In genomic region chr12:104322454-104322853, GRCm38 (mm10) we compare ENCODE assay signal across 29 mouse cellular contexts. TPM values are rescaled to one million over a fixed set of nuclear protein-coding genes. Genes with fewer than 3 reads are reported as not detected.
"Had no signal": no experiment of that assay in that cellular context is flagged by ENCODE, and none has a peak within 500 bp of the region (broad histone marks: within the 10 kb centered on the region; RNA-seq: fewer than 3 reads in every experiment).

No protein-coding gene starts in this region.

- H3K27me3 ChIP-seq: heart, embryonic 12.5 days; hindbrain, embryonic 12.5 days; intestine, embryonic 15.5 days; limb, embryonic 12.5 days had no signal

- DNase-seq: gastrocnemius, adult 2 months; gastrocnemius, postnatal 10 days; gastrocnemius, postnatal 25 days; heart, adult 2 months; heart, postnatal 10 days; heart, postnatal 4 days; kidney, adult 18-20 months; kidney, adult 8-10 months; kidney, postnatal 10 days; kidney, postnatal 25 days; kidney, postnatal 4 days; liver had no signal

- H3K4me2 ChIP-seq: heart, embryonic 12.5 days; hindbrain, embryonic 12.5 days; hindbrain, embryonic 14.5 days; intestine, embryonic 15.5 days; limb, embryonic 12.5 days had no signal

- H3K27ac ChIP-seq: gastrocnemius, adult 2 months; heart, adult 2 months; hindbrain, embryonic 10.5 days; hindbrain, embryonic 12.5 days; hindbrain, embryonic 14.5 days; intestine, embryonic 15.5 days; layer of hippocampus, adult 2 months; left cerebral cortex, adult 2 months; limb, embryonic 10.5 days; limb, embryonic 12.5 days had no signal

- ATAC-seq: hindbrain, embryonic 16.5 days; inflammation-experienced regulatory T-cells, adult 6 months; intestine, embryonic 15.5 days; intestine, postnatal 0 days had no signal

- H3K9ac ChIP-seq: heart, embryonic 12.5 days; hindbrain, embryonic 12.5 days; hindbrain, embryonic 14.5 days; intestine, embryonic 15.5 days; limb, embryonic 12.5 days had no signal

- H3K4me3 ChIP-seq: gastrocnemius, adult 2 months; heart, adult 2 months; heart, embryonic 12.5 days; hindbrain, embryonic 10.5 days; hindbrain, embryonic 12.5 days; intestine, embryonic 15.5 days; layer of hippocampus, adult 2 months; left cerebral cortex, adult 2 months; limb, embryonic 10.5 days; limb, embryonic 12.5 days had no signal

- H3K4me1 ChIP-seq: heart, embryonic 12.5 days; hindbrain, embryonic 10.5 days; hindbrain, embryonic 12.5 days; intestine, embryonic 15.5 days; limb, embryonic 10.5 days; limb, embryonic 12.5 days had no signal

- H3K36me3 ChIP-seq: heart, embryonic 12.5 days; hindbrain, embryonic 10.5 days; hindbrain, embryonic 12.5 days; intestine, embryonic 15.5 days; limb, embryonic 10.5 days; limb, embryonic 12.5 days had no signal

- H3K9me3 ChIP-seq: hindbrain, embryonic 10.5 days; intestine, embryonic 15.5 days; limb, embryonic 10.5 days; limb, embryonic 12.5 days had no signal

RNA-seq across cellular contexts. Expression of gene Serpina3j, which starts 8.1 kb away (rescaled TPM):
- polyA plus RNA-seq: heart, adult 2 months; heart, embryonic 12.5 days; heart, embryonic 14.5 days; hindbrain, embryonic 10.5 days; hindbrain, embryonic 12.5 days; hindbrain, embryonic 14.5 days; hindbrain, embryonic 16.5 days; inflammation-experienced regulatory T-cells, adult 6 months; intestine, embryonic 15.5 days; intestine, postnatal 0 days; kidney, embryonic 14.5 days; kidney, embryonic 16.5 days; limb, embryonic 10.5 days; limb, embryonic 12.5 days had no signal

RNA-seq across cellular contexts. Expression of gene Serpina3k, which starts 15.8 kb away (rescaled TPM):
- polyA plus RNA-seq: heart, adult 2 months; heart, embryonic 12.5 days; heart, embryonic 14.5 days; heart, embryonic 16.5 days; hindbrain, embryonic 10.5 days; hindbrain, embryonic 12.5 days; hindbrain, embryonic 14.5 days; hindbrain, embryonic 16.5 days; inflammation-experienced regulatory T-cells, adult 6 months; intestine, embryonic 15.5 days; intestine, postnatal 0 days; kidney, embryonic 14.5 days; kidney, embryonic 16.5 days; limb, embryonic 10.5 days; limb, embryonic 12.5 days; limb, embryonic 14.5 days had no signal

RNA-seq across cellular contexts. Expression of gene Serpina3m, which starts 15.8 kb away (rescaled TPM):
- polyA plus RNA-seq: heart, adult 2 months; heart, embryonic 12.5 days; heart, embryonic 14.5 days; heart, embryonic 16.5 days; hindbrain, embryonic 10.5 days; hindbrain, embryonic 12.5 days; hindbrain, embryonic 14.5 days; hindbrain, embryonic 16.5 days; inflammation-experienced regulatory T-cells, adult 6 months; intestine, embryonic 15.5 days; intestine, postnatal 0 days; kidney, embryonic 14.5 days; kidney, embryonic 16.5 days; limb, embryonic 10.5 days; limb, embryonic 12.5 days; limb, embryonic 14.5 days had no signal

RNA-seq across cellular contexts. Expression of gene Serpina3i, which starts 59.5 kb away (rescaled TPM):
- polyA plus RNA-seq: heart, embryonic 14.5 days; hindbrain, embryonic 10.5 days; hindbrain, embryonic 16.5 days; inflammation-experienced regulatory T-cells, adult 6 months; intestine, embryonic 15.5 days; intestine, postnatal 0 days had no signal
